Mouse (Mus musculus): ENCODE measurements at regions not wholly inside any gene's neighbourhood (a gene's known extent, or its start where the extent isn't known, plus 50 kb on each side); places are given as distances from the start of the nearest gene placed in this dataset.

DNA sequence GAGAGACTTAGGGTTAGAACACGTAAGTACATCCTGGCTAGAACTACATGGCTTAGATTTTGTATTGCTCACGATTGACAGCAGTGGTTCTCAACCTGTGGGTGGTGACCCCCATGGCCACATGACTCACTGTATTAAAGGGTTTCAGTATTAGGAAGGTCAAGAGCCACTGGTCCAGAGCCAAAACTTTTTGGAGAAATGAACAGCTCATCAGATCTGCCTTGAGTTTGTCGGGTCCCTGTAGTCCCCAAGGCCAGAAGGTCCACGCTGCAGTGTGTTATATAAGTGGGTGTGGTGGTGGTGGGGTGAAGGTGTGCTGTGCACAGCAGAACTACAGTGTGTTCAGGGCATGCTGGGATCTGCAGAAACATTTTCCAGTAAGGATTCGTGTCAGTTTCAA lies 72.2 kb upstream of the Map4k3 start:
- H3K27ac ChIP-seq (ENCODE audit: insufficient read depth, low read length) = peak overlapping the region; percentile 47; the same call in 1 of the 2 replicates
- WGBS = 51% methylated on average over 5 of the region's 5 CpGs
- H3K4me3 ChIP-seq (replicated peaks; ENCODE audit: insufficient read depth, low read depth, low read length) = no peak overlapping the region
- peak; percentile 37 to 39 for DNase-seq
- no peaks in the 10 kb centered on the region for H3K27me3 ChIP-seq (ENCODE audit: control insufficient read depth, insufficient read depth, low read length)
- TF ChIP-seq CTCF (IDR thresholded peaks at IDR 0.05; ENCODE audit: borderline replicate concordance, insufficient read depth, low read depth, low read length) (no peak), POLR2A (IDR thresholded peaks at IDR 0.05; ENCODE audit: borderline replicate concordance, insufficient read depth, low read length) (no peak)
- peaks cover 25% of the 10 kb centered on the region; the same call in 1 of the 2 replicates for H3K4me1 ChIP-seq (ENCODE audit: control insufficient read depth, insufficient read depth, low read length)

DNA sequence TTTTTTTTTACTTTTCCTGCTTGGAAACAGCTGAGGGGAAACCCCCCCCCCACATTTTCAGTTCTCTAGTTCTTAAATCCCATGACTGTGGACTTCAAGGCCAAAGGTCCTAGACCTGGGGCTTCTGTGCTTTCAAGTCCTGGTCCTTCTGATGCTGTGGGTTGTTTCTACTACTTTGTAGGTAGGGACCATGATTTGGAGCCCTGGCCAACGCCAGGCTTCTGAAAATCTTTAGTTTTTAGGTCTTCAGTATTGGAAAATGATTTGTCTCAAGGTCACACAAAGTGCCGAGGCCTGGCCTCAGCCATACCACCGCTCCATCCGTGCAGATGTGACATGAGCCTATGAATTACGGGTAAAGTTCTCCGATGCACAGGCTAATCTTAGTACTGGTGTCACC lies 70.8 kb upstream of the Map4k3 start:
- Histone ChIP-seq H3K27ac (ENCODE audit: insufficient read depth, low read length) (no peak overlapping the region), H3K4me3 (replicated peaks; ENCODE audit: insufficient read depth, low read depth, low read length) (no peak overlapping the region), H3K27me3 (ENCODE audit: control insufficient read depth, insufficient read depth, low read length) (no peaks in the 10 kb centered on the region), H3K4me1 (ENCODE audit: control insufficient read depth, insufficient read depth, low read length) (peaks cover 25% of the 10 kb centered on the region; the same call in 1 of the 2 replicates)
- 94% methylated on average over 6 of the region's 6 CpGs for WGBS
- no peak for TF ChIP-seq CTCF (IDR thresholded peaks at IDR 0.05; ENCODE audit: borderline replicate concordance, insufficient read depth, low read depth, low read length)
- TF ChIP-seq POLR2A (IDR thresholded peaks at IDR 0.05; ENCODE audit: borderline replicate concordance, insufficient read depth, low read length) = no peak
- no peak for DNase-seq

DNA sequence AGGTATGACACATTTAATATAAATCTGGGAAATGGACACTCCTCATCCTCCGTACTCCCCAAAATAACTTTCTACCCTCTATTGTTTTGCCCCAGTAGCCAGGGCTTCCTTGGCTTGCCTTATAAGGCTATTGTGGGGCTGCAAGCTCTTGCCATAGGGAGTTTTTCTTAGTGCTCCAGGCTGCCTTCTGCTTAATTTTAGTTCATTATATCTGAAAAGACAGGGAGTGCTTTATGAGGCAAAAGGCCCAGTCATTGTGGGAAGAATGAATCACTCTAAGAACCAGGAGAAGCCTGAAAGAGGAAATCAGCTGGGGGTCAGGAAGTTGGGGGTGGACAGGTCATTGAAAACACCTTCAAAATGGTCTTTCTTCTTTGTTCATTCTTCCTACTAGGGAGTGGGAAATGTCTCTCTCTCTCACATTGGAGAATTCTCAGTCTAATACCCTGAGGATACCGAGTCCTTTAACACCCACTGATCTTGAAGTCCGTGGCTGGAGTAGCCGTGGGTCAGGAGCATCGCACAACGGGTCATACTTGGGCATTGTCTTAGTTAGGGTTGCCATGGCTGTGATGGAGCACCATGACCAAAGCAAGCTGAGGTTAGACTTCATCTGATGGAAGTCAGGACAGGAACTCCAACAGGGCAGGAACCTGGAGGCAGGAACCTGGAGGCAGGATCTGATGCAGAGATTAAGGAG lies 70.1 kb upstream of the Map4k3 start:
- peaks cover 23% of the 10 kb centered on the region; the same call in 1 of the 2 replicates for H3K4me1 ChIP-seq (ENCODE audit: control insufficient read depth, insufficient read depth, low read length)
- no peak for DNase-seq
- H3K27ac ChIP-seq (ENCODE audit: insufficient read depth, low read length) = no peak overlapping the region
- WGBS = 93% methylated on average over 6 of the region's 6 CpGs
- no peak for TF ChIP-seq CTCF (IDR thresholded peaks at IDR 0.05; ENCODE audit: borderline replicate concordance, insufficient read depth, low read depth, low read length)
- TF ChIP-seq POLR2A (IDR thresholded peaks at IDR 0.05; ENCODE audit: borderline replicate concordance, insufficient read depth, low read length) = no peak
- H3K4me3 ChIP-seq (replicated peaks; ENCODE audit: insufficient read depth, low read depth, low read length) = no peak overlapping the region
- H3K27me3 ChIP-seq (ENCODE audit: control insufficient read depth, insufficient read depth, low read length) = no peaks in the 10 kb centered on the region

DNA sequence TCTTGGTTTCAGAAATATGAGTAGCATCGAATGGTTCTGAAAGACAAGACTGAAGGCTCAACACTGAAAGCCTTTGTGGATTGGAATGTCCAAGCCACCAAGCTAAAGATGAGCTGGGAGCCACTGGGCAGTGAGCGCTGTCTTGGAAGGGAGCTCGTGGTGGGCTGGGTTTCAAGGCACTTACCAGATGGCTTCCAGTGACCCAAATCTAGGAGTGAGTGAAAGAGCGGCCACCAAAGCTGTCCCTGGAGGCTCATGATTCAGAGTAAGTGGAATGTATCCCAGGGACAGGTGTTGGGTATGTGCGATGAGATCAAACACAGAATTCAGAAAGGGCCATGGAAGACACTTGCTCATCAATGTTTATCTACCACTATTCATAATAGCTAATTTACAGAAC lies 68.5 kb upstream of the Map4k3 start:
- TF ChIP-seq POLR2A (IDR thresholded peaks at IDR 0.05; ENCODE audit: borderline replicate concordance, insufficient read depth, low read length) (no peak), CTCF (IDR thresholded peaks at IDR 0.05; ENCODE audit: borderline replicate concordance, insufficient read depth, low read depth, low read length) (no peak)
- 17% methylated on average over 5 of the region's 5 CpGs for WGBS

DNA sequence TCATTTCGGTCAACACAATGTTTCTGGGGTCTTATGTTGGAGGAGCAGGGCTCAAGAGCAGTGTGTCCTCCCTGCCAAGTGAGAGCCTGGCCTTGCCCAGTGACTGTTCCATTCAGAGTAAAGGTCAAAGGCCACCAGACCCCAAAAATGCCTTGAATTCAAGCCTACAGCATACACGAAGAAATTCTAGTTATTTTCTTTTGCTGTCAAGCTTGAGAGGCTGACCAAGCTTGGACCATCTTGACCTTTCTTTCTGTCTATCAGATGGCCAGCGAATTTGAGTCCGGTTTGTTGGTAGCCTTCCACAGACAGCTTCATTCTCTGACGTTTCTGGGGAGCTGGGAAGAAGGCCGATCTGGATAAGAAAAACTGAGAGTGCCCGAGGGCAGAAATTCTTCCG lies 68.1 kb upstream of the Map4k3 start:
- peak in 1 of 2 experiments; percentile 23 for DNase-seq
- peaks cover 13% of the 10 kb centered on the region; the same call in 1 of the 2 replicates for H3K4me1 ChIP-seq (ENCODE audit: control insufficient read depth, insufficient read depth, low read length)
- WGBS = 62% methylated on average over 8 of the region's 8 CpGs
- TF ChIP-seq CTCF (IDR thresholded peaks at IDR 0.05; ENCODE audit: borderline replicate concordance, insufficient read depth, low read depth, low read length) = no peak
- TF ChIP-seq POLR2A (IDR thresholded peaks at IDR 0.05; ENCODE audit: borderline replicate concordance, insufficient read depth, low read length) = no peak
- H3K27ac ChIP-seq (ENCODE audit: insufficient read depth, low read length) = no peak overlapping the region
- H3K4me3 ChIP-seq (replicated peaks; ENCODE audit: insufficient read depth, low read depth, low read length) = no peak overlapping the region
- H3K27me3 ChIP-seq (ENCODE audit: control insufficient read depth, insufficient read depth, low read length) = no peaks in the 10 kb centered on the region

More for the DNA sequence above, 68.5 kb upstream of the Map4k3 start:
- H3K27ac ChIP-seq (ENCODE audit: insufficient read depth, low read length) = no peak overlapping the region
- H3K27me3 ChIP-seq (ENCODE audit: control insufficient read depth, insufficient read depth, low read length) = no peaks in the 10 kb centered on the region
- no peak overlapping the region for H3K4me3 ChIP-seq (replicated peaks; ENCODE audit: insufficient read depth, low read depth, low read length)
- H3K4me1 ChIP-seq (ENCODE audit: control insufficient read depth, insufficient read depth, low read length) = peaks cover 13% of the 10 kb centered on the region; the same call in 1 of the 2 replicates
- peak; percentile 67 to 78 for DNase-seq

DNA sequence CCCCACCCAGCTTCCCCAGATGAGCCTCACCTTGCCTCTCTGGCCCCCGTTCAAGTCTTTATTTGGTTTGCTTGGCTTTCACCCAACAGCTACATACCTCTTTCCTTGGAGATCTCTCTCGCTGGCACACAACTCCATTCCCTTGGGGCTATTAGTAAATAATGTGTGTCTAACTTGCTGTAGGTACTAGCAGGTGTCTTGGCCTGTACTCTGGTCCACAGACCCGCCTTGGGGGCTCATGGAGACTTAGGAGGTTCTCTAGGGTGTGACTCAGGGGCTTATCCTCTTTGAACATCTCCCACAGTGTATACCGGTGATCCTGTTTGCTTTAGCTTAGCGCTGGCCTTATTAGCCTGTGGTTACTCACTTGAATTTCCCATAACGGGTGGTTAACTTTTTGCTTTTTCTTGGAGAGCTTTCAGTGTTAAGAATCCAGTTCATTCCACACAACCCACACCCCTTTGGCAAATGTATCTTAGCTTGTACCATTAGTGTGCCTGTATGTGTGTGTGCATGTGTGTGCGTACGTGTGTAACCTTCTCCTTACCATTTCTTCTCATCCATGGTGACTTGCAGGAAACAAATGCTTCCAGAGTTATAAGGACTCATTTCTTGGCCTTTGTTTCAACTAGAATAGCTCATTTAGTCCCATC lies 67.3 kb upstream of the Map4k3 start:
- H3K27me3 ChIP-seq (ENCODE audit: control insufficient read depth, insufficient read depth, low read length) = no peaks in the 10 kb centered on the region

DNA sequence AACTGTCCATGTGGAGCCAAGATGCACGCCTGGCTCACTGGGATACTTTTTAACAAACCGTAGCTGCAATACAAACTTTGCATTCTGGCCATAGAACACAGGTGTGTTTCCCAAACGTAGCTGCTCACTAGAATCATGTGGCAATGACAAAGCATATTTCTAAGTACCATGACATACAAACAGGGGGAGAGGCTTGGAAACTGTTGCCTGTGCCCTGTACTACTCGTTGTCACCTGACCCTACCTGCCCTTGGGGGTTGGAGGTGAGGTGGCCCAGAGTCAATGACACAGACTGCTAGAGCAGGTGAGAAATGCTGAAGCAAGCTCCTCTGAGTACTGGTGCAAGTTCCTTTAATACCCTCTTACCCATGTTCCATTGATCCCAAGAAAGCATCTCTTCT lies 64.3 kb upstream of the Map4k3 start:
- Histone ChIP-seq H3K4me1 (ENCODE audit: control insufficient read depth, insufficient read depth, low read length) (peaks cover 4% of the 10 kb centered on the region; the same call in 1 of the 2 replicates), H3K27ac (ENCODE audit: insufficient read depth, low read length) (no peak overlapping the region), H3K4me3 (replicated peaks; ENCODE audit: insufficient read depth, low read depth, low read length) (no peak overlapping the region), H3K27me3 (ENCODE audit: control insufficient read depth, insufficient read depth, low read length) (no peaks in the 10 kb centered on the region)
- 89% methylated on average over 4 of the region's 4 CpGs for WGBS
- no peak for DNase-seq
- TF ChIP-seq POLR2A (IDR thresholded peaks at IDR 0.05; ENCODE audit: borderline replicate concordance, insufficient read depth, low read length) (no peak), CTCF (IDR thresholded peaks at IDR 0.05; ENCODE audit: borderline replicate concordance, insufficient read depth, low read depth, low read length) (no peak)

More for the DNA sequence above, 67.3 kb upstream of the Map4k3 start:
- Histone ChIP-seq H3K27ac (ENCODE audit: insufficient read depth, low read length) (no peak overlapping the region), H3K4me3 (replicated peaks; ENCODE audit: insufficient read depth, low read depth, low read length) (no peak overlapping the region), H3K4me1 (ENCODE audit: control insufficient read depth, insufficient read depth, low read length) (peaks cover 9% of the 10 kb centered on the region; the same call in 1 of the 2 replicates)
- no peak for DNase-seq
- 75% methylated on average over 8 of the region's 8 CpGs for WGBS
- TF ChIP-seq POLR2A (IDR thresholded peaks at IDR 0.05; ENCODE audit: borderline replicate concordance, insufficient read depth, low read length) (no peak), CTCF (IDR thresholded peaks at IDR 0.05; ENCODE audit: borderline replicate concordance, insufficient read depth, low read depth, low read length) (no peak)

DNA sequence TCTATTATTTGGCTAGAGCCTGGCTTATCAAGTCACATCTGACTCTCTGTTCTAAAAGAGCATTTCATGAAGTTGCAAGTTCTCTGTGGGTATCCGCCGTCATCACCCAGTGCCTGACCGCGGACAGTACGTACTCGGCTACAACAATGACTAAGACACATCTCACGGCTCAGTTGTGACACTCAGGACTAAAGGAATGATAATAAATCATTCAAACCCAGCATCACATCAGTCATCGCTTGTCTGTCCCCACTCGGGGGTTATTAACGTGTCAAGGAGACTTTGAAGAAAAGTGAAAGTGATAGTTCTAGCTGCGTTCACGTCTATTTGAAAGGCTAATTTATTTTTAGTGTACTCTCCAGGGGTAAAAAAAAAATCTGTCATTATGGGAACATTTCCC lies 61.4 kb upstream of the Map4k3 start:
- no peak overlapping the region for H3K4me3 ChIP-seq (replicated peaks; ENCODE audit: insufficient read depth, low read depth, low read length)
- 65% methylated on average over 12 of the region's 12 CpGs for whole genome bisulfite sequencing
- H3K4me1 ChIP-seq (ENCODE audit: control insufficient read depth, insufficient read depth, low read length) = no peaks in the 10 kb centered on the region
- H3K27me3 ChIP-seq (ENCODE audit: control insufficient read depth, insufficient read depth, low read length) = no peaks in the 10 kb centered on the region
- DNase-seq = no peak
- TF ChIP-seq POLR2A (IDR thresholded peaks at IDR 0.05; ENCODE audit: borderline replicate concordance, insufficient read depth, low read length) = no peak
- no peak for TF ChIP-seq CTCF (IDR thresholded peaks at IDR 0.05; ENCODE audit: borderline replicate concordance, insufficient read depth, low read depth, low read length)
- H3K27ac ChIP-seq (ENCODE audit: insufficient read depth, low read length) = no peak overlapping the region
